Mouse (Mus musculus) stomach, postnatal 0 days (tissue): ENCODE measurements around the gene Zfand3.

Source experiments
- CTCF ChIP-seq: IDR thresholded peaks from 2 replicates; pipeline ENCODE4 v1.5.1; 2016; ENCODE audit warnings: antibody characterized with exemption, low read depth, mild to moderate bottlenecking, moderate library complexity
- EP300 ChIP-seq: optimal IDR thresholded peaks from 2 replicates; pipeline ENCODE3; 2016; ENCODE audit warnings: antibody characterized with exemption

- no peak for TF ChIP-seq EP300
- no peak for TF ChIP-seq CTCF
Observed at GRCm38 (mm10) chr17:30137115-30137514, 132.6 kb downstream of the Zfand3 start.
